Mouse (Mus musculus) olfactory bulb, adult 2 months (tissue): ENCODE measurements around the gene Gm20696.

Experiments used
- CTCF ChIP-seq: fragments of 200-500 bp; IDR thresholded peaks from 2 replicates; pipeline ENCODE4 v1.5.1; 2012; ENCODE audit warnings: low read depth, mild to moderate bottlenecking, low read length, moderate library complexity; ENCODE audit not compliant: insufficient read depth
- POLR2A ChIP-seq: fragments of 200-500 bp; IDR thresholded peaks from 2 replicates; pipeline ENCODE4 v1.6.1; 2012; ENCODE audit warnings: mild to moderate bottlenecking, low read depth, low read length, moderate library complexity; ENCODE audit not compliant: insufficient read depth

DNA sequence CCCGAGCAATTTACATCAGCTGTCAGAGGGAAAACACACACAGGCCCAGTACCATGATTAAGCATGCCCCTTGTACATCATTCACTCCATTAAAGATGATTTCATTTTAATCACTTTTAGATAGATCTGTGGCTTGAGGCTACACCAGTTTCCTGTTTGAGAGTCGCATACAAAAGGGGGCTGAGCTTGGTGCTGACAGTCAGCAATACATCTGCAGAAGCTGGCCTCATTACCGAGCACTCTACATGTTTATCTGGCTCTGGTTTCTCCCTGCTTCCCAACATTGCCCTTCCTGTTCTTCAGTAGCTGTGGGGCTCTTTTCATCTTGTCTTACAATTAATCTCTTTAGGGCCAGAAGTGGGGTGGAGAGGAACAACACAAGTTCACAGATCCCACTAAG is 6.2 kb downstream of the Gm20696 start:
- TF ChIP-seq CTCF (no peak), POLR2A (no peak)
